Comparison of ENCODE assay signal across 9 mouse cellular contexts in the genomic region with DNA sequence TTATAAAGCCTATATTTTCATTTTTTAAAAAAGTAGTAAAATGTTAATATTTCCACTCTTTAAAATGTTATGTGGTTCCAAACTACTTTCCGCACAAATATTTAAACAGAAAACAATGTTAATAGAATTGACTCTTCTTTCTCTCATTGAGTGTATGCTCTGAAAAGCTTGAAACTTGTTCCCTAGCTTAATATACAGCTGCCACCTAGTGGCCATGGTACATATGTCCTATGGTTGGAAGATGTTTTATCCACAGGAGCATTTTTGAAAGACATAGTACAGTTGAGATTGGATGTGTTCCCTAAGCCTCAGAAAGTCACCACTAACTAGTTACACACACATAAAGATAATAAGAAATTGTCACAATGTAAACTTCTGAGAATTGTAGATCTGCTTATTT. TPM values are rescaled to one million over a fixed set of nuclear protein-coding genes. Genes with fewer than 3 reads are reported as not detected.
A peak's percentile ranks its signal among the peaks of the same experiment; 100 is the strongest.
DNase-seq lines count a peak whose midpoint lies in the region; ATAC-seq and TF ChIP-seq lines count a peak whose summit lies in the region.
"Had no signal": no experiment of that assay in that cellular context is flagged by ENCODE, and none has a peak within 500 bp of the region (broad histone marks: within the 10 kb centered on the region; RNA-seq: fewer than 3 reads in every experiment).

No protein-coding gene starts in this region.

- DNase-seq in forebrain, embryonic 14.5 days (ENCODE audit: low spot score) = peak; percentile 87
- peak; percentile 87 for DNase-seq in midbrain, embryonic 11.5 days (ENCODE audit: low spot score, missing footprints)
- DNase-seq in Muller cell, postnatal 12 days (ENCODE audit: inconsistent ontology term) = peak; percentile 21
- DNase-seq in forebrain, postnatal 0 days = peak; percentile 70
- peak; percentile 64 for DNase-seq in lung, postnatal 14 days
- DNase-seq in neural tube, embryonic 10.5 days (ENCODE audit: extremely low spot score, low spot score) = no peak

- 46% methylated on average over 1 of the region's 1 CpGs for WGBS in forebrain, embryonic 14.5 days
- WGBS in forebrain, embryonic 12.5 days = 42% methylated on average over 1 of the region's 1 CpGs
- 44% methylated on average over 1 of the region's 1 CpGs for WGBS in midbrain, embryonic 11.5 days
- WGBS in midbrain, embryonic 16.5 days = 46% methylated on average over 1 of the region's 1 CpGs
- 49% methylated on average over 1 of the region's 1 CpGs for WGBS in forebrain, postnatal 0 days

- 0 out of 2 replicates have a peak, but pooled peaks have one; percentile 32 for ATAC-seq in forebrain, embryonic 14.5 days
- ATAC-seq in forebrain, embryonic 12.5 days (ENCODE audit: low FRiP score) = no peak
- no peak for ATAC-seq in midbrain, embryonic 11.5 days (ENCODE audit: low FRiP score)
- no peak for ATAC-seq in midbrain, embryonic 16.5 days
- no peak for ATAC-seq in forebrain, postnatal 0 days

- no peaks in the 10 kb centered on the region for H3K27me3 ChIP-seq in forebrain, embryonic 14.5 days (replicated peaks; ENCODE audit: control insufficient read depth, insufficient read depth, low read length)
- no peaks in the 10 kb centered on the region for H3K27me3 ChIP-seq in forebrain, embryonic 12.5 days
- no peaks in the 10 kb centered on the region for H3K27me3 ChIP-seq in midbrain, embryonic 11.5 days (ENCODE audit: control insufficient read depth, insufficient read depth, low read length)
- H3K27me3 ChIP-seq in midbrain, embryonic 16.5 days (ENCODE audit: control insufficient read depth, insufficient read depth, low read depth, low read length) = no peaks in the 10 kb centered on the region
- H3K27me3 ChIP-seq in forebrain, postnatal 0 days (ENCODE audit: insufficient read depth, low read length) = no peaks in the 10 kb centered on the region

- no peaks in the 10 kb centered on the region for H3K9me3 ChIP-seq in forebrain, embryonic 14.5 days (replicated peaks; ENCODE audit: control insufficient read depth, low read length)
- no peaks in the 10 kb centered on the region for H3K9me3 ChIP-seq in forebrain, embryonic 12.5 days
- no peaks in the 10 kb centered on the region for H3K9me3 ChIP-seq in midbrain, embryonic 11.5 days (ENCODE audit: control insufficient read depth, low read length)
- no peaks in the 10 kb centered on the region for H3K9me3 ChIP-seq in midbrain, embryonic 16.5 days (replicated peaks; ENCODE audit: control insufficient read depth, low read length, poor library complexity, severe bottlenecking)
- no peaks in the 10 kb centered on the region for H3K9me3 ChIP-seq in forebrain, postnatal 0 days (ENCODE audit: low read length)

- H3K4me1 ChIP-seq in forebrain, embryonic 14.5 days (ENCODE audit: control insufficient read depth, insufficient read depth, low read length) = no peaks in the 10 kb centered on the region
- H3K4me1 ChIP-seq in forebrain, embryonic 12.5 days = no peaks in the 10 kb centered on the region
- no peaks in the 10 kb centered on the region for H3K4me1 ChIP-seq in midbrain, embryonic 11.5 days (ENCODE audit: control insufficient read depth, insufficient read depth, low read length)
- no peaks in the 10 kb centered on the region for H3K4me1 ChIP-seq in midbrain, embryonic 16.5 days (ENCODE audit: control insufficient read depth, insufficient read depth, low read length)
- no peaks in the 10 kb centered on the region for H3K4me1 ChIP-seq in forebrain, postnatal 0 days (ENCODE audit: insufficient read depth)

- H3K36me3 ChIP-seq in forebrain, embryonic 14.5 days (ENCODE audit: control insufficient read depth, insufficient read depth, low read length) = no peaks in the 10 kb centered on the region
- no peaks in the 10 kb centered on the region for H3K36me3 ChIP-seq in forebrain, embryonic 12.5 days (replicated peaks)
- no peaks in the 10 kb centered on the region for H3K36me3 ChIP-seq in midbrain, embryonic 11.5 days (ENCODE audit: control insufficient read depth, insufficient read depth, low read length)
- H3K36me3 ChIP-seq in midbrain, embryonic 16.5 days (ENCODE audit: control insufficient read depth, insufficient read depth, low read length) = no peaks in the 10 kb centered on the region
- no peaks in the 10 kb centered on the region for H3K36me3 ChIP-seq in forebrain, postnatal 0 days (ENCODE audit: insufficient read depth)

- H3K9ac ChIP-seq in forebrain, embryonic 14.5 days (ENCODE audit: low read length) = no peak overlapping the region
- H3K9ac ChIP-seq in forebrain, embryonic 12.5 days = no peak overlapping the region
- H3K9ac ChIP-seq in midbrain, embryonic 11.5 days (ENCODE audit: low read length) = no peak overlapping the region
- no peak overlapping the region for H3K9ac ChIP-seq in midbrain, embryonic 16.5 days (ENCODE audit: low read depth, low read length)
- no peak overlapping the region for H3K9ac ChIP-seq in forebrain, postnatal 0 days

- H3K27ac ChIP-seq in forebrain, embryonic 14.5 days (ENCODE audit: low read depth, low read length) = no peak overlapping the region
- H3K27ac ChIP-seq in forebrain, embryonic 12.5 days = no peak overlapping the region
- no peak overlapping the region for H3K27ac ChIP-seq in midbrain, embryonic 11.5 days (ENCODE audit: low read depth, low read length)
- no peak overlapping the region for H3K27ac ChIP-seq in midbrain, embryonic 16.5 days (ENCODE audit: low read length)
- H3K27ac ChIP-seq in forebrain, postnatal 0 days (ENCODE audit: low read depth, low read length) = no peak overlapping the region

- no peak overlapping the region for H3K4me3 ChIP-seq in forebrain, embryonic 14.5 days (ENCODE audit: low read depth, low read length)
- H3K4me3 ChIP-seq in forebrain, embryonic 12.5 days (replicated peaks) = no peak overlapping the region
- no peak overlapping the region for H3K4me3 ChIP-seq in midbrain, embryonic 11.5 days (ENCODE audit: low read depth, low read length)
- no peak overlapping the region for H3K4me3 ChIP-seq in midbrain, embryonic 16.5 days (ENCODE audit: low read depth, low read length)
- H3K4me3 ChIP-seq in forebrain, postnatal 0 days (ENCODE audit: low read depth, low read length) = no peak overlapping the region

- H3K4me2 ChIP-seq in forebrain, embryonic 14.5 days (ENCODE audit: low read length) = no peak overlapping the region
- no peak overlapping the region for H3K4me2 ChIP-seq in forebrain, embryonic 12.5 days
- H3K4me2 ChIP-seq in midbrain, embryonic 11.5 days = no peak overlapping the region
- H3K4me2 ChIP-seq in midbrain, embryonic 16.5 days (ENCODE audit: low read length) = no peak overlapping the region
- H3K4me2 ChIP-seq in forebrain, postnatal 0 days (ENCODE audit: low read depth) = no peak overlapping the region

- peak; percentile 76 for TF ChIP-seq CTCF in forebrain, postnatal 0 days (IDR thresholded peaks at IDR 0.05; ENCODE audit: low read depth)

RNA-seq across cellular contexts. Expression of gene Ccer1, which starts 11.7 kb away (rescaled TPM):
- polyA plus RNA-seq in forebrain, embryonic 14.5 days (2014; fragmentation: Nextera tagmentation; extraction: Ambion mirVana) = not detected in 2 replicates
- polyA plus RNA-seq in forebrain, embryonic 12.5 days (2016; fragmentation: Nextera tagmentation; extraction: Ambion mirVana) = not detected in 2 replicates
- polyA plus RNA-seq in midbrain, embryonic 11.5 days (2014; fragmentation: Nextera tagmentation; extraction: Ambion mirVana) = not detected in 2 replicates
- not detected in 2 replicates for polyA plus RNA-seq in midbrain, embryonic 16.5 days (2015; fragmentation: Nextera tagmentation; extraction: Ambion mirVana)
- not detected in 2 replicates for total RNA-seq in forebrain, postnatal 0 days (2014; rRNA removed)
- polyA plus RNA-seq in forebrain, postnatal 0 days (2015; fragmentation: Nextera tagmentation; extraction: Ambion mirVana) = not detected in 2 replicates
- polyA plus RNA-seq: heart, embryonic 16.5 days had no signal

RNA-seq across cellular contexts. Expression of gene C030005K15Rik, which starts 22.0 kb away (rescaled TPM):
- polyA plus RNA-seq in forebrain, embryonic 14.5 days (2014; fragmentation: Nextera tagmentation; extraction: Ambion mirVana) = not detected in 2 replicates
- polyA plus RNA-seq in forebrain, embryonic 12.5 days (2016; fragmentation: Nextera tagmentation; extraction: Ambion mirVana) = not detected in 2 replicates
- polyA plus RNA-seq in midbrain, embryonic 11.5 days (2014; fragmentation: Nextera tagmentation; extraction: Ambion mirVana) = not detected in 2 replicates
- not detected in 2 replicates for polyA plus RNA-seq in midbrain, embryonic 16.5 days (2015; fragmentation: Nextera tagmentation; extraction: Ambion mirVana)
- total RNA-seq in forebrain, postnatal 0 days (2014; rRNA removed) = not detected in 2 replicates
- not detected in 2 replicates for polyA plus RNA-seq in forebrain, postnatal 0 days (2015; fragmentation: Nextera tagmentation; extraction: Ambion mirVana)
- polyA plus RNA-seq: heart, embryonic 16.5 days had no signal
